Mouse (Mus musculus) limb, embryonic 12.5 days (tissue): ENCODE data around the gene Atp5e. TPM values are rescaled to one million over a fixed set of nuclear protein-coding genes. Genes with fewer than 3 reads are reported as not detected.

Experiments used
- ATAC-seq: fragments of 200-750 bp; cut with Nextera tagmentation; 2 replicates; pipeline ENCODE4 v1.8.0; 2017; ENCODE audit warnings: low read depth, moderate TSS enrichment; ENCODE audit not compliant: insufficient number of reproducible peaks, insufficient read depth, low FRiP score, low TSS enrichment
- H3K27ac ChIP-seq: fragments of 300-500 bp; sonication (generic); 2 replicates; pipeline ENCODE4 v1.5.1; 2016; ENCODE audit warnings: mild to moderate bottlenecking, moderate library complexity
- H3K27me3 ChIP-seq: fragments of 300-500 bp; sonication (generic); 2 replicates; pipeline ENCODE4 v1.6.1; 2016; ENCODE audit warnings: mild to moderate bottlenecking, moderate library complexity
- H3K36me3 ChIP-seq: fragments of 300-500 bp; sonication (generic); 2 replicates; pipeline ENCODE4 v1.6.1; 2016; ENCODE audit warnings: mild to moderate bottlenecking, moderate library complexity
- H3K4me1 ChIP-seq: fragments of 300-500 bp; sonication (generic); replicated peaks from 2 replicates; pipeline ENCODE4 v1.6.1; 2016
- H3K4me2 ChIP-seq: fragments of 300-500 bp; sonication (generic); 2 replicates; pipeline ENCODE4 v1.6.1; 2016; ENCODE audit warnings: mild to moderate bottlenecking, moderate library complexity
- H3K4me3 ChIP-seq: fragments of 300-500 bp; sonication (generic); replicated peaks from 2 replicates; pipeline ENCODE4 v1.5.1; 2016; ENCODE audit warnings: mild to moderate bottlenecking
- H3K9ac ChIP-seq: fragments of 300-500 bp; sonication (generic); replicated peaks from 2 replicates; pipeline ENCODE4 v1.6.1; 2016; ENCODE audit warnings: mild to moderate bottlenecking, moderate library complexity
- H3K9me3 ChIP-seq: fragments of 300-500 bp; sonication (generic); 2 replicates; pipeline ENCODE4 v1.6.1; 2016; ENCODE audit warnings: mild to moderate bottlenecking, moderate library complexity
- WGBS: fragments of 180-500 bp; shearing (Covaris S2); methylation state at CpG from one replicate; pipeline ENCODE4 v1.1.7; 2016; 5-methylcytosine and 5-hydroxymethylcytosine counted together
- polyA plus RNA-seq: library from polyadenylated mRNA; unstranded; fragments of >200 nt; fragmentation: Nextera tagmentation; extraction: Ambion mirVana; gene quantifications from 2 replicates; pipeline ENCODE4 v1.2.1, GENCODE M21; 2016

Atp5e gene
- polyA plus RNA-seq, 1 experiment from 2014 or later = 852 TPM

DNA sequence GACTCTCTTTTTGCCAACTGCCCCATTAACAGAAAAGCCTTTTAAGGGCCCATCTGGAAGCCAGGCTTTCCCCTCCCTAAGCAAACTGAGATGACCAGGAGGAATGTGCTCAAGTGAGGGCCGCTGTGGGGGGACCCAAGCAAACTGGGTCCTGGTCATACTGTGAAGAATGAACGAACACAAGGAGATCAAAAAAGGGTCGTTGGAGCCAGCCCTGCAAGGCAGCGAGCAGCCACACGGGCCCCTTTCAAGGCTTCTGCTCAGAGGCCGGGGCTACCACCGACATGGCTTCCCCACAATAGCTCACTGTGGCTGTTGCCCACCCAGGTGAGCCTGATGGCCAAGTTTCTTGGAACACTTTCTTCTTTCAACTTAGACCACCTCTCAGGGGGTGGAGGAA, 17.4 kb downstream of the Atp5e start:
- Histone ChIP-seq H3K4me1 (peaks cover 14% of the 10 kb centered on the region; the same call in 1 of the 2 replicates), H3K27ac (peak overlapping the region; percentile 66; the same call in 1 of the 2 replicates), H3K36me3 (no peaks in the 10 kb centered on the region), H3K9me3 (no peaks in the 10 kb centered on the region), H3K9ac (no peak overlapping the region), H3K27me3 (no peaks in the 10 kb centered on the region), H3K4me2 (no peak overlapping the region), H3K4me3 (no peak overlapping the region)
- WGBS = 39% methylated on average over 7 of the region's 7 CpGs
- ATAC-seq = no peak

DNA sequence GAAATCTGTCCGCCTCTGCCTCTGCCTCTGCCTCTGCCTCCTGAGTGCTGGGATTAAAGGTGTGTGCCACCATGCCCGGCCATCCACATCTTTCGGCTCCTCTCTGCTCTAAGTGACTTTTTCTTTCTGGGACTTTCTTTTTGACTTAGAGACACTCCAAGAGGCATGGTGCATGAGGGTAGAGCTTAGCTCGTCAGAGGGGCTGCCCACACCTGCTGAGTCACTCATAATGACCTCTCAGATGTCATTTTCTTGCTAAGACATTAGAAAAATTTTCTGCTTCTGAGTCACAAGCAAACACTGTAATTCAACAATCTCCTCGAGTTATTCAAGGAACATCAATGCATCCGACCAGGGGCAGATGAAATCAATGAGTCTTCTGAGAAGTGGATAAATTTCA, 18.9 kb downstream of the Atp5e start:
- Histone ChIP-seq H3K36me3 (no peaks in the 10 kb centered on the region), H3K27me3 (no peaks in the 10 kb centered on the region), H3K9me3 (no peaks in the 10 kb centered on the region), H3K27ac (no peak overlapping the region), H3K9ac (no peak overlapping the region), H3K4me2 (no peak overlapping the region), H3K4me1 (peaks cover 14% of the 10 kb centered on the region; the same call in 1 of the 2 replicates), H3K4me3 (no peak overlapping the region)
- ATAC-seq = no peak
- whole genome bisulfite sequencing = 81% methylated on average over 6 of the region's 6 CpGs

DNA sequence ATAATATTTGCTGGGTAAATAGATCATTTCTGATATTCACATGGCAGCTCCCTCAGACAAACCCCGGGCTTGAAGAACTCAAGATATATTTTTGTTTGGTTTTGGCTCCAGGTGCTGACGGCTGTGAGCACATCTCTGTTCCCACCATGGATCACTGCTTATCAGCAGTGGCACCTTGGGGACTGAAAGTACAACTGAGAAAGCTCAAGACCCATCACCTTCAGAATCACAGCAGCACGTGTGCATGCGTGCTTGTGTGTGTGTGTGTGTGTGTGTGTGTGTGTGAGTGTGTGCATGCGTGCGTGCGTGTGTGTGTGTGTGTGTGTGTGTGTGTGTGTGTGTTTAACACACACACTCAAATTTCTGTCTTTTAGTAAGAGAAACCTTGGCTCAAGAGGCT, 19.5 kb downstream of the Atp5e start:
- Histone ChIP-seq H3K27me3 (no peaks in the 10 kb centered on the region), H3K36me3 (no peaks in the 10 kb centered on the region), H3K9ac (no peak overlapping the region), H3K4me2 (no peak overlapping the region), H3K27ac (no peak overlapping the region), H3K9me3 (no peaks in the 10 kb centered on the region), H3K4me3 (no peak overlapping the region), H3K4me1 (peaks cover 15% of the 10 kb centered on the region; the same call in 1 of the 2 replicates)
- ATAC-seq = no peak
- WGBS = 92% methylated on average over 7 of the region's 7 CpGs

DNA sequence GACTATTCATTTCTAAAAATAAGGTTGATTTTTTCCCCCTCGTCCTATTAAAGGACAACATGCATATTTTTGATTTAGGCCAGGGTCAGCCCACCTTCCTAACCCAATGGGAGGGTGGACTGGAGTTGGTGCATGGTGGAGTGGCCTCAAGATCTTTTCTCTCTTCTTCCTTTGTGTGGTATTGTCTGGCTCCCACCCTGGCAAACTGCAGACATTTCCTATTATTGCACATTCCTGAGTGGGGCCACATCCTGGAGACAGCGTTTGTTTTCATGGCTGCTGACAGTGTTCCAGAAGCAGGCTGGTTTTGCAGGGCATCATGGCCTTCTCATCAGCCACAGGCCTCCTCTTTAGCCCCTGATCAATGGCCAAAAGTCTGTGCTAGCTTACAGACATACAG, 20.9 kb downstream of the Atp5e start:
- Histone ChIP-seq H3K27ac (no peak overlapping the region), H3K27me3 (no peaks in the 10 kb centered on the region), H3K9ac (no peak overlapping the region), H3K9me3 (no peaks in the 10 kb centered on the region), H3K4me2 (no peak overlapping the region), H3K4me1 (peaks cover 26% of the 10 kb centered on the region), H3K36me3 (no peaks in the 10 kb centered on the region), H3K4me3 (no peak overlapping the region)
- no peak for ATAC-seq
- 71% methylated on average over 2 of the region's 2 CpGs for WGBS

DNA sequence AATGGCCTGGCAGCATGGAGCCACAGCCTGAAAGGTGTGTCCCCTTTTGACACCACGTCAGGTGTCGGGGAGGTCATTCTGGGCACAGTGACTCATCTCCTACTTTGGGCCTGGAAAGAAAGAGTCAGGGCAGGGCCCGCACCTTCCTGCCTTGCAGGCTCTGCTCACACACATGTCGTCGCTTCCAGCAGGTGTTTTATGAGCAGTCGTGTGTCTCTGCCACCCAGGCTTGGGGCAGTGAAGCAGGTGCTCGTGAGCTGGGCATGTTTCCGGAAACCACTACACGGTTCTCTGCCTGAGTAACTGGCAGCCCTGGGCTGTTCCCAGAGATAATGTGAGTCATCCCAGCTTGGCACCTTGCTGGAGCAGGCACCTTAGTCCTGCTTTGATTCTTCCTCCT, 21.4 kb downstream of the Atp5e start:
- no peak overlapping the region for H3K9ac ChIP-seq
- no peaks in the 10 kb centered on the region for H3K9me3 ChIP-seq
- H3K27ac ChIP-seq = no peak overlapping the region
- no peaks in the 10 kb centered on the region for H3K36me3 ChIP-seq
- H3K4me2 ChIP-seq = no peak overlapping the region
- WGBS = 59% methylated on average over 9 of the region's 9 CpGs
- no peak overlapping the region for H3K4me3 ChIP-seq
- no peak for ATAC-seq
- peaks cover 32% of the 10 kb centered on the region for H3K4me1 ChIP-seq
- no peaks in the 10 kb centered on the region for H3K27me3 ChIP-seq

DNA sequence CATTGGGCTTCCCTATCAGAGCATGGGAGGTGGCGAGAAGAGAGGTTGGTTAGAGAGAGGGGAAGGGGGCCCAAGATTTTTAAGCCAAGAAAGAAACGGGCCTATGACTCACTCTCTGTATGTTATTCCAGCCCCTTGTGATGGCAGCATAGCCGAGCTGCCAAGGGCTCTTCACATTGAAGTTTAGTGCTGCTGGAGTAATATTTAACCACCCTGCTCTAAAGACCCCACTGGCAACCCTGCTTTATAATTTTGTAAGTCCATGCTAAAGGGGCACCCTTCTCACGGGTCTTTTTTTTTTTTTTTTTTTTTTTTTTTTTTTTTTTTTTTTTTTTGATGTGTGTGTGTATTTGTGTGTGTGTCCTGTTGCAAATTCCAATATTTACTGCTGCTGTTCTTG, 22.0 kb downstream of the Atp5e start:
- H3K4me3 ChIP-seq = no peak overlapping the region
- H3K9me3 ChIP-seq = no peaks in the 10 kb centered on the region
- WGBS = 80% methylated on average over 4 of the region's 4 CpGs
- H3K36me3 ChIP-seq = peaks cover 3% of the 10 kb centered on the region; the same call in 1 of the 2 replicates
- peaks cover 33% of the 10 kb centered on the region for H3K4me1 ChIP-seq
- no peak overlapping the region for H3K4me2 ChIP-seq
- no peak overlapping the region for H3K9ac ChIP-seq
- no peaks in the 10 kb centered on the region for H3K27me3 ChIP-seq
- no peak overlapping the region for H3K27ac ChIP-seq
- no peak for ATAC-seq

DNA sequence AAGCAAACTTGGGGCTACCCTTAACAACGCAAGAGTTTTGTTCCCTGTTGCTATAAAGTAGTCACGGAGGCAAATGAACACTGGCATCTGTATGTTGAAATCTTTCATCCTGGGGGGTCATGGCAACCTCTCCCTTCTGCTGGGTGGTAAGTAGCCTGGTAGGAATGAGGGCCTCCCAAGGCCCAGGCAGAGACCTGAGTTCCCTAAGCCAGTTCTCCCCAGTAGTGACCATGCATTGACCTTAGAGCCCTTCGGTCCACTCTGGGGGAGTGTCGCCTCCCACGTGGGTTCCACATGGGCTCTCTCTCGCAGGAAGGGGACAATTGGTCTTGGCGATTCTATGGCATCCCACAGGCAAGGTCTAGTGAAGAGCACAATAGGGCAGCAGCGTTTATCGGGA, 23.9 kb downstream of the Atp5e start:
- no peak overlapping the region for H3K4me3 ChIP-seq
- no peak overlapping the region for H3K27ac ChIP-seq
- H3K9me3 ChIP-seq = no peaks in the 10 kb centered on the region
- peaks cover 26% of the 10 kb centered on the region for H3K4me1 ChIP-seq
- ATAC-seq = no peak
- 82% methylated on average over 9 of the region's 9 CpGs for WGBS
- no peak overlapping the region for H3K4me2 ChIP-seq
- no peaks in the 10 kb centered on the region for H3K27me3 ChIP-seq
- H3K36me3 ChIP-seq = peaks cover 18% of the 10 kb centered on the region
- H3K9ac ChIP-seq = no peak overlapping the region

DNA sequence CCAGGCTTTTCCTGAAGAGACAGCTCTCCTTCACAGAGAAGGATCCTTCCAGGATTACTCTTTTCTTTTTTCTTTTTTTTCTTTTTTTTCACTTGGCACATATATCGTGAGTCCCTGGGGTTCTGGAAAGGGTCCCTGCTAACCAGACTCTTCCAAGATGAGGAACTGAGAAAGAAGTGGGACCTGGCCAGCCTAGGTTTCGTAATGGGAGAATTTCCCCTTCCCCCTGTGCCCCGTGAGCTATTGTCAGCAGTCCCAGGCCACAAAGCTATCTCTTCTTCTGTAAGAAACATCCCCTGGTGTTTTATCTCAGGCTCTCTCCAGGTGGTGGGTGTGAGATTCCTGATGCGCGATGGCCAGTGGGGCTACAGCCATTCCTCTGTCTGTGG, 24.5 kb downstream of the Atp5e start:
- Histone ChIP-seq H3K9ac (no peak overlapping the region), H3K9me3 (no peaks in the 10 kb centered on the region), H3K36me3 (peaks cover 23% of the 10 kb centered on the region), H3K4me1 (peaks cover 26% of the 10 kb centered on the region), H3K4me3 (no peak overlapping the region), H3K4me2 (peak overlapping the region; percentile 75), H3K27me3 (no peaks in the 10 kb centered on the region), H3K27ac (no peak overlapping the region)
- 62% methylated on average over 5 of the region's 5 CpGs for WGBS
- no peak for ATAC-seq

DNA sequence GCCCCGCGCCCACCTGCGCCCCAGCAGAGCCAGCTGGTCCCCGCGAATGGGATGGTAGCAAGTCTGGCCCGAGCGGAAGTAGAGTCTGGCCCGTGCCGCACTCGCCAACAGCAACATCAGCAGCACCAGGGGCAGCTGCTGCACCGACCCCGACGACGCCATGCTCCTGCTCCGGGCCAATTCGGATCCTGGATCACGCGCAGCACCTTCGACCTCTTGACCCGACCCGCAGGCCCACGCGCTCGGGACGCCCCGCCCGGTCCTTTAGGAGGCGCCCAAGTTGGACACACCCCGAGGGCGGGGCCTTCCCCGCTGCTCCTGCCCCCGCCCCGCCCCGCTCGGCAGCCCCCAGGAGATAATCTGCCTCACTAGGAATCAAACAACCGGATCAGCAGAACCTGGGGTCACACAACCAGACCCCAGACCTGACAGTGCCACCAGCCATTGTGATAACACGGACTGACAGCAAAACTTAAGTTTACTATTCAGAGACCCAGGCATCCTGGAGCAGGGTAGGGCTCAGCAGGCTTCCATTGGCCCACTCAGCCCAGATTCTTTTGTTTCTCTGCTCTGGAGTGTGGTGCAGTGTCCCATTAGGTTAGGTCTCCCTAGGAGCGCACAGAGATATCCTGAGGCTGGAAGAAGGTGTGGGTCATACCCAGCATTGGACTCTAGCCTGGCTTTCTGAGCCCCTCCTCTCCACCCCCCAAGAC, 25.0 kb downstream of the Atp5e start, which contains the start of gene Ctsz:
Gene Ctsz (minus strand): TSS at position 303 of the 713 bp plus-strand sequence.
- H3K27me3 ChIP-seq = no peaks in the 10 kb centered on the region
- H3K4me2 ChIP-seq = peak within 1 kb of the TSS; percentile 75
- 0 out of 2 replicates have a peak within 1 kb of the TSS, but pooled peaks have one; percentile 23 for H3K27ac ChIP-seq
- peak within 1 kb of the TSS; percentile 59 for H3K4me3 ChIP-seq
- H3K9me3 ChIP-seq = no peaks in the 10 kb centered on the region
- H3K9ac ChIP-seq = peak within 1 kb of the TSS; percentile 70
- H3K4me1 ChIP-seq = peaks cover 26% of the 10 kb centered on the region
- WGBS = 1% methylated on average over 38 of the region's 38 CpGs
- peaks cover 26% of the 10 kb centered on the region for H3K36me3 ChIP-seq
- peak; percentile 75 for ATAC-seq

DNA sequence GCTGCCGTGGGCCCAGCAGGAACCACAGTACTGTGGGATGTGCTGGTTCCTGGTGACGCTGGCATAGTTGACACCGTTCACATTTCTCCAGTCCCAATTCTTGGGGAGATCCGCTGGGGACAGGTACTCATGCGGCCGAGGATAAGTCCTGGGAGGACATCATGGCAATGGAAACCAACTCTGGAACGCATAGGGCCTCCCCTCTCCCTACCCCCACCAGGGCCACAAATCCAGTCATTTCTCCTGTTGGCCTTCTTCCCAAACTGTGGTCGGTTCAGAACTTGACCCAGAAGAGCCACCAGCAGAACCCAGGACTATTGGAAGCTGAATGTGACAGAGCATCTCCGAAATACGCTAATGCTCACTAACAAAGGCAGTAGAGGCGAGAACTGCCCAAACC, 25.7 kb downstream of the Atp5e start:
- Histone ChIP-seq H3K27me3 (no peaks in the 10 kb centered on the region), H3K9me3 (no peaks in the 10 kb centered on the region), H3K4me1 (peaks cover 26% of the 10 kb centered on the region), H3K36me3 (peaks cover 33% of the 10 kb centered on the region), H3K9ac (peak overlapping the region; percentile 70), H3K4me2 (peak overlapping the region; percentile 75), H3K4me3 (peak overlapping the region; percentile 59), H3K27ac (no peak overlapping the region)
- 74% methylated on average over 11 of the region's 11 CpGs for WGBS
- no peak for ATAC-seq

DNA sequence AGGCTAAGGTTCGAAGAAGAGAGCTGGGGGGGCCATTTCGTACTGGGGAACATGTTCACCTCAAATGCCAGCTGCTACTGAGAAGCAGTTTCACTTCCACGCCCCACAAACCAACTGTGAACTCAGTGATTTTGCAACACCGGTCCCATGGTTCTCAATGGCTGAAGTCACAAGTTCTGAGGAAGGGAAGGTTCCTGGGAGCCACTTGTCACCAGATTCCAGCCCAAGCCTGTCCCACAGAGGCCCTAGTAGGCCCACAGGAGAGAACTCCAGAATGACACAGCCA, 26.3 kb downstream of the Atp5e start:
- WGBS = 98% methylated on average over 4 of the region's 4 CpGs
- no peak for ATAC-seq
- Histone ChIP-seq H3K9me3 (no peaks in the 10 kb centered on the region), H3K4me1 (peaks cover 25% of the 10 kb centered on the region), H3K36me3 (peaks cover 37% of the 10 kb centered on the region), H3K4me3 (no peak overlapping the region), H3K9ac (no peak overlapping the region), H3K27me3 (no peaks in the 10 kb centered on the region), H3K27ac (no peak overlapping the region), H3K4me2 (peak overlapping the region; percentile 75)
